Mouse (Mus musculus) brain, embryonic 14.5 days (tissue): ENCODE measurements at regions not wholly inside any gene's neighbourhood (a gene's known extent, or its start where the extent isn't known, plus 50 kb on each side); places are given as distances from the start of the nearest gene placed in this dataset.

Source experiments
- CTCF ChIP-seq: fragments of 200-500 bp; IDR thresholded peaks from 2 replicates; pipeline ENCODE4 v1.5.1; 2012; ENCODE audit warnings: inconsistent platforms, mild to moderate bottlenecking, moderate library complexity, borderline replicate concordance; ENCODE audit not compliant: insufficient read depth, insufficient read length; ENCODE audit errors: extremely low read depth
- POLR2A ChIP-seq: fragments of 200-500 bp; IDR thresholded peaks from 2 replicates; pipeline ENCODE4 v1.6.1; 2012; ENCODE audit warnings: mild to moderate bottlenecking, inconsistent platforms, borderline replicate concordance; ENCODE audit not compliant: poor library complexity, insufficient read depth, insufficient read length, severe bottlenecking; ENCODE audit errors: extremely low read depth

GRCm38 (mm10) chr4:34429003-34429402, 121.7 kb upstream of the Akirin2 start:
- no peak for TF ChIP-seq CTCF
- TF ChIP-seq POLR2A, result no peak
